Mouse (Mus musculus): ENCODE measurements around the gene Gm9837.
"Not testable (repeated sequence)": the region's sequence is repeated elsewhere in the genome, so short reads cannot be mapped to it uniquely, and the experiment has no call there.

The Gm9837 gene

GRCm38 (mm10) chr11:53456474-53457371 lies 13.6 kb downstream of the Gm9837 start, which contains the start of the genes Gm10447 and Shroom1:
TSS of gene Gm10447 (minus strand) at chr11:53457110.
TSS of gene Shroom1 (plus strand) at chr11:53457205.
- peak; percentile 65 for DNase-seq (ENCODE audit: low spot score)

GRCm38 (mm10) chr11:53453031-53453430 lies 17.2 kb downstream of the Gm9837 start:
- DNase-seq (ENCODE audit: low spot score), result no peak

- no peak for DNase-seq (ENCODE audit: low spot score)
Measured at GRCm38 (mm10) chr11:53452396-53452795, 17.9 kb downstream of the Gm9837 start.

- DNase-seq (ENCODE audit: low spot score), result no peak
Measured at GRCm38 (mm10) chr11:53451361-53451760, 18.9 kb downstream of the Gm9837 start.

GRCm38 (mm10) chr11:53450070-53450705 lies 20.1 kb downstream of the Gm9837 start:
- DNase-seq (ENCODE audit: low spot score), result no peak

- no peak for DNase-seq (ENCODE audit: low spot score)
Measured at GRCm38 (mm10) chr11:53448529-53448928, 21.8 kb downstream of the Gm9837 start.

GRCm38 (mm10) chr11:53447996-53448395 lies 22.3 kb downstream of the Gm9837 start:
- DNase-seq (ENCODE audit: low spot score), result no peak

- no peak for DNase-seq (ENCODE audit: low spot score)
Measured at GRCm38 (mm10) chr11:53446183-53446582, 24.1 kb downstream of the Gm9837 start.

GRCm38 (mm10) chr11:53445562-53445961 lies 24.7 kb downstream of the Gm9837 start:
- no peak for DNase-seq (ENCODE audit: low spot score)

- DNase-seq (ENCODE audit: low spot score), result peak; percentile 57
Measured at GRCm38 (mm10) chr11:53443861-53444260, 26.4 kb downstream of the Gm9837 start.

- DNase-seq (ENCODE audit: low spot score), result no peak
Measured at GRCm38 (mm10) chr11:53441921-53442320, 28.4 kb downstream of the Gm9837 start.

GRCm38 (mm10) chr11:53436338-53436737 lies 33.9 kb downstream of the Gm9837 start:
- DNase-seq (ENCODE audit: low spot score), result no peak

GRCm38 (mm10) chr11:53435504-53435903 lies 34.8 kb downstream of the Gm9837 start:
- no peak for DNase-seq (ENCODE audit: low spot score)

GRCm38 (mm10) chr11:53433057-53433456 lies 37.2 kb downstream of the Gm9837 start:
- no peak for DNase-seq (ENCODE audit: low spot score)

GRCm38 (mm10) chr11:53431347-53432056 lies 38.8 kb downstream of the Gm9837 start:
- DNase-seq (ENCODE audit: low spot score), result peak; percentile 31

GRCm38 (mm10) chr11:53430670-53431346 lies 39.5 kb downstream of the Gm9837 start, which contains the start of the genes Uqcrq and Gdf9:
TSS of gene Uqcrq (minus strand) at chr11:53430831.
TSS of gene Gdf9 (plus strand) at chr11:53431023.
- DNase-seq (ENCODE audit: low spot score), result peak; percentile 100

GRCm38 (mm10) chr11:53430300-53430669 lies 40.0 kb downstream of the Gm9837 start:
- no peak for DNase-seq (ENCODE audit: low spot score)

GRCm38 (mm10) chr11:53429182-53429581 lies 41.1 kb downstream of the Gm9837 start:
- no peak for DNase-seq (ENCODE audit: low spot score)

- DNase-seq (ENCODE audit: low spot score), result no peak
Measured at GRCm38 (mm10) chr11:53428716-53429057, 41.6 kb downstream of the Gm9837 start.

GRCm38 (mm10) chr11:53427993-53428715 lies 42.1 kb downstream of the Gm9837 start:
- DNase-seq (ENCODE audit: low spot score), result no peak

GRCm38 (mm10) chr11:53426914-53427313 lies 43.4 kb downstream of the Gm9837 start:
- not testable (repeated sequence) for DNase-seq (ENCODE audit: low spot score)
